Mouse (Mus musculus): ENCODE data around the gene Stat2. TPM values are rescaled to one million over a fixed set of nuclear protein-coding genes. Genes with fewer than 3 reads are reported as not detected.
"Not testable (repeated sequence)": the region's sequence is repeated elsewhere in the genome, so short reads cannot be mapped to it uniquely, and the experiment has no call there.

Gene Stat2
- polyA plus RNA-seq, 1 experiment from 2014 or later: 21.0 TPM

DNA sequence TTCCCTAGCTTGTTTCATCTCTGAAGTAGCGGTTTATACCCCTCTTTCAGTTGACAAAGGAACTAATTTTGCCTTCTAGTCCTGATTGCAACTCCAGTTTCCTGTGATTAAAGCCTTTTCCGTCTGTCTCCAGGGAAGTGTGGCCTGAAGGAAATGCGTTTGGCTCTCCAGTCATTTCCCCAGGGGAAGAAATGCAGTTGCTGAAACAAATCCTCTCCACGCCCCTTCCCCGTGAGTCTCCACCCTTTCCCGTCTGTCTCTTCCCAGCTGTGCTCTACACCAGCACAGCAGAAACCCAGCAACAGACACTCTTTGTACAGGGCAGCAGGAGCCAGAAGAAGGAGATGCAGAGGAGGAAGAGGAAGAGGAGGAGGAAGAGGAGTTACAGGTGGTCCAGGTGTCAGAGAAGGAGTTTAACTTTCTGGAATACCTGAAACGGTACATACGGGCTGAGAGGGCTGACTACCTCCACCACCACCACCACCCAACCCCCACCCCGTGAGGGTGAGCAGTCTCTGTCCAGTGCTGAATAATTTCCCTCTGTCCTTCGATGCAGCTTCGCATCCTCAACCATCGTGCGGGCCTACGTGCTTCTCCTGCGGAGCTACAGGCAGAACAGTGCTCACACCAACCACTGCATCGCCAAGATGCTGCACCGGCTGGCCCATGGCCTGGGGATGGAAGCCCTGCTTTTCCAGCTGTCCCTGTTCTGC, 23.2 kb upstream of the Stat2 start:
- Histone ChIP-seq H3K36me3 (ENCODE audit: control insufficient read depth, insufficient read depth, low read length) (peaks cover 42% of the 10 kb centered on the region), H3K27me3 (ENCODE audit: control insufficient read depth, insufficient read depth, low read length) (no peaks in the 10 kb centered on the region), H3K27ac (ENCODE audit: low read depth, low read length) (no peak overlapping the region), H3K9me3 (ENCODE audit: control insufficient read depth, low read length) (no peaks in the 10 kb centered on the region), H3K4me1 (ENCODE audit: control insufficient read depth, insufficient read depth, low read length) (no peaks in the 10 kb centered on the region), H3K4me2 (ENCODE audit: low read depth, low read length) (no peak overlapping the region), H3K9ac (replicated peaks; ENCODE audit: low read depth, low read length) (no peak overlapping the region), H3K4me3 (ENCODE audit: low read depth, low read length) (no peak overlapping the region)
- WGBS: 78% methylated on average over 17 of the region's 17 CpGs
- no peak for ATAC-seq (ENCODE audit: low read depth)

GRCm38 (mm10) chr10:128250565-128250964, 19.8 kb upstream of the Stat2 start:
- Histone ChIP-seq H3K9ac (replicated peaks; ENCODE audit: low read depth, low read length) (no peak overlapping the region), H3K4me2 (ENCODE audit: low read depth, low read length) (no peak overlapping the region), H3K36me3 (ENCODE audit: control insufficient read depth, insufficient read depth, low read length) (peaks cover 29% of the 10 kb centered on the region)

GRCm38 (mm10) chr10:128253677-128254255, 16.6 kb upstream of the Stat2 start, which contains the start of gene Apon:
TSS of gene Apon (plus strand) at chr10:128254096.
- ATAC-seq (ENCODE audit: low read depth): no peak
- no peak within 1 kb of the TSS for H3K4me3 ChIP-seq (ENCODE audit: low read depth, low read length)
- no peak within 1 kb of the TSS for H3K4me2 ChIP-seq (ENCODE audit: low read depth, low read length)
- no peak within 1 kb of the TSS for H3K27ac ChIP-seq (ENCODE audit: low read depth, low read length)
- H3K9me3 ChIP-seq (ENCODE audit: control insufficient read depth, low read length): no peaks in the 10 kb centered on the region
- WGBS: 90% methylated on average over 4 of the region's 4 CpGs
- no peaks in the 10 kb centered on the region for H3K27me3 ChIP-seq (ENCODE audit: control insufficient read depth, insufficient read depth, low read length)
- H3K4me1 ChIP-seq (ENCODE audit: control insufficient read depth, insufficient read depth, low read length): no peaks in the 10 kb centered on the region
- no peak within 1 kb of the TSS for H3K9ac ChIP-seq (replicated peaks; ENCODE audit: low read depth, low read length)
- H3K36me3 ChIP-seq (ENCODE audit: control insufficient read depth, insufficient read depth, low read length): peaks cover 16% of the 10 kb centered on the region

More at GRCm38 (mm10) chr10:128250565-128250964, 19.8 kb upstream of the Stat2 start:
- H3K27ac ChIP-seq (ENCODE audit: low read depth, low read length): no peak overlapping the region
- H3K27me3 ChIP-seq (ENCODE audit: control insufficient read depth, insufficient read depth, low read length): no peaks in the 10 kb centered on the region
- H3K9me3 ChIP-seq (ENCODE audit: control insufficient read depth, low read length): no peaks in the 10 kb centered on the region
- no peak overlapping the region for H3K4me3 ChIP-seq (ENCODE audit: low read depth, low read length)
- no peaks in the 10 kb centered on the region for H3K4me1 ChIP-seq (ENCODE audit: control insufficient read depth, insufficient read depth, low read length)
- WGBS: 94% methylated on average over 12 of the region's 13 CpGs
- no peak for ATAC-seq (ENCODE audit: low read depth)

DNA sequence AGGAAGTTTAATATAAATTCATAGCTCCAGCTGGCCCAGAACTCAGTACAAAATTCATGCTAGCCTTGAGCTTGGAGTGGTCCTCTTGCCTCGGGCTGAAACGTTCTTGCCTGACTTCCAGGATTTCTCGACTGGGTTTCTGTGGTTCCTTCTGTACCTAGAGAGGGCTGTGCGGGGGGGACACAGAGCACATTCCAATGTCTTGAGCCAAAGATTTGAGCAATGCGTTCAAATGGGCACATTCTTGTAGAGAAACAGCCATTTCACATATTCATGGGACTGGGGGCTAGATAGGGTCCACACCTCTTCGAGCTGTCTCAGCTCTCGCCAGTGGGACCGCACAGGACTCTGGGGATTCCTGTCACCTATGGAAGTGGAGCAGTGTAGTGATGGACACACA, 14.4 kb upstream of the Stat2 start:
- 89% methylated on average over 8 of the region's 8 CpGs for WGBS
- ATAC-seq (ENCODE audit: low read depth): no peak
- Histone ChIP-seq H3K4me2 (ENCODE audit: low read depth, low read length) (no peak overlapping the region), H3K9me3 (ENCODE audit: control insufficient read depth, low read length) (no peaks in the 10 kb centered on the region), H3K27me3 (ENCODE audit: control insufficient read depth, insufficient read depth, low read length) (no peaks in the 10 kb centered on the region), H3K9ac (replicated peaks; ENCODE audit: low read depth, low read length) (no peak overlapping the region), H3K4me3 (ENCODE audit: low read depth, low read length) (no peak overlapping the region), H3K4me1 (ENCODE audit: control insufficient read depth, insufficient read depth, low read length) (no peaks in the 10 kb centered on the region), H3K27ac (ENCODE audit: low read depth, low read length) (no peak overlapping the region), H3K36me3 (ENCODE audit: control insufficient read depth, insufficient read depth, low read length) (0 out of 2 replicates have a peak, but pooled peaks cover 4% of the 10 kb centered on the region)

DNA sequence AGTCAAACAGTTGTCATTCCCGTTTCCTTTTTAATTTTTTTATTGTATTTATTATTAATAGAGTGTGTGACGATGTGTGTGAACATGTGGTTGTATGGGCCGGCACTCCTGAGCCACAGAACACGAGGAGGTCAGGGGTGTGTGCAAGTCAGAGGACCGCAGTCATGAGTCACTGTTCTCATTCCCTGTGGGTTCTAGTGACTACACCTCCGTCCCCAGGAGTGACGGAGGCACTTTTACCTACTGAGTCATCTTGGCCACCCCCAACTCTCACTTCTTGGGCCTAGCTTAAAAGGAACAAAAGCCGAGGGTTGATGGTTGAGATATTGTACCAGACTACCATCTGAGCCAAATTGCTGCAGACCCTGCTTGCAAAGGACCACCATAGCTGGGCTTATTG, 14.0 kb upstream of the Stat2 start:
- H3K4me3 ChIP-seq (ENCODE audit: low read depth, low read length): no peak overlapping the region
- ATAC-seq (ENCODE audit: low read depth): no peak
- H3K4me2 ChIP-seq (ENCODE audit: low read depth, low read length): no peak overlapping the region
- no peaks in the 10 kb centered on the region for H3K9me3 ChIP-seq (ENCODE audit: control insufficient read depth, low read length)
- no peak overlapping the region for H3K9ac ChIP-seq (replicated peaks; ENCODE audit: low read depth, low read length)
- no peaks in the 10 kb centered on the region for H3K4me1 ChIP-seq (ENCODE audit: control insufficient read depth, insufficient read depth, low read length)
- no peak overlapping the region for H3K27ac ChIP-seq (ENCODE audit: low read depth, low read length)
- 0 out of 2 replicates have a peak, but pooled peaks cover 4% of the 10 kb centered on the region for H3K36me3 ChIP-seq (ENCODE audit: control insufficient read depth, insufficient read depth, low read length)
- WGBS: 73% methylated on average over 8 of the region's 8 CpGs
- H3K27me3 ChIP-seq (ENCODE audit: control insufficient read depth, insufficient read depth, low read length): no peaks in the 10 kb centered on the region

- no peak overlapping the region for H3K4me3 ChIP-seq (ENCODE audit: low read depth, low read length)
- no peak overlapping the region for H3K9ac ChIP-seq (replicated peaks; ENCODE audit: low read depth, low read length)
- H3K9me3 ChIP-seq (ENCODE audit: control insufficient read depth, low read length): no peaks in the 10 kb centered on the region
- H3K27ac ChIP-seq (ENCODE audit: low read depth, low read length): no peak overlapping the region
- H3K27me3 ChIP-seq (ENCODE audit: control insufficient read depth, insufficient read depth, low read length): no peaks in the 10 kb centered on the region
- H3K4me1 ChIP-seq (ENCODE audit: control insufficient read depth, insufficient read depth, low read length): no peaks in the 10 kb centered on the region
- WGBS: 77% methylated on average over 4 of the region's 4 CpGs
- no peak overlapping the region for H3K4me2 ChIP-seq (ENCODE audit: low read depth, low read length)
- no peak for ATAC-seq (ENCODE audit: low read depth)
- H3K36me3 ChIP-seq (ENCODE audit: control insufficient read depth, insufficient read depth, low read length): no peaks in the 10 kb centered on the region
Measured at GRCm38 (mm10) chr10:128258953-128259352, 11.4 kb upstream of the Stat2 start.

DNA sequence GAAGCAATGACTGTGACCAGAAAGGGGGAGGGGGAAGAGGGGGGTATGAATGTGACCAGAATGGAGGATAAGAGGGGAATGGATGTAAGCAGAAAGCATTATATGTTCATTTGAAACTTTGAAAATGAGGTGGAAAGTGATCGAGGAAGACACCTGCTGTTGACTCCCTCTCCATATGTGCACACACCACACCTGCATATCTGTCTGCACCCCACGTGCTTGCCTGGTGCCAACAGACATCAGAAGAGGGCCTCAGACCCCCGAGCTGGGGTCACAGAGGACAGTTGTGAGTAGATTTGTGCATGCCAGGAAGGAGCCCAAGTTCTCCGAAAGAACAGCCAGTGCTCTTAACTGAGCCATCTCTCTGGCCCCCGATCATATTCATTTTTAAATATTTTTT, 10.4 kb upstream of the Stat2 start:
- H3K4me3 ChIP-seq (ENCODE audit: low read depth, low read length): no peak overlapping the region
- 88% methylated on average over 5 of the region's 5 CpGs for WGBS
- no peak overlapping the region for H3K27ac ChIP-seq (ENCODE audit: low read depth, low read length)
- H3K9me3 ChIP-seq (ENCODE audit: control insufficient read depth, low read length): no peaks in the 10 kb centered on the region
- H3K9ac ChIP-seq (replicated peaks; ENCODE audit: low read depth, low read length): no peak overlapping the region
- H3K36me3 ChIP-seq (ENCODE audit: control insufficient read depth, insufficient read depth, low read length): no peaks in the 10 kb centered on the region
- no peaks in the 10 kb centered on the region for H3K4me1 ChIP-seq (ENCODE audit: control insufficient read depth, insufficient read depth, low read length)
- H3K27me3 ChIP-seq (ENCODE audit: control insufficient read depth, insufficient read depth, low read length): no peaks in the 10 kb centered on the region
- no peak overlapping the region for H3K4me2 ChIP-seq (ENCODE audit: low read depth, low read length)
- ATAC-seq (ENCODE audit: low read depth): no peak

DNA sequence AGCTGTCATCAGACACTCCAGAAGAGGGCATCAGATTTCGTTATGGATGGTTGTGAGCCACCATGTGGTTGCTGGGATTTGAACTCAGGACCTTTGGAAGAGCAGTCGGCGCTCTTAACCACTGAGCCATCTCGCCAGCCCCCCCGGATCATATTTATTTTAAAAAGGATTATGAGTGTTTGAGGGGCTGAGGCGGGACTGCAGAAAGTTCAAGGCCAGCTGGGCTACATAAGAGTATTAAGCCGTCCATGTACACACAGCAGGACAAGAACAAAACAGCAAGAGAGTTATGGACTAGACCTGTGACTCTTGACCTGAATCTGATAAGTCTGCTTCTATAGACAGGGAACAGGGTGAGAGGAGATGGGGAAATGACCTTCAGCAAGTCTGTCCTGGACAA, 10.0 kb upstream of the Stat2 start:
- ATAC-seq (ENCODE audit: low read depth); H3K4me1 ChIP-seq (ENCODE audit: control insufficient read depth, insufficient read depth, low read length); H3K36me3 ChIP-seq (ENCODE audit: control insufficient read depth, insufficient read depth, low read length); H3K27me3 ChIP-seq (ENCODE audit: control insufficient read depth, insufficient read depth, low read length); H3K9ac ChIP-seq (replicated peaks; ENCODE audit: low read depth, low read length); H3K27ac ChIP-seq (ENCODE audit: low read depth, low read length); H3K9me3 ChIP-seq (ENCODE audit: control insufficient read depth, low read length); H3K4me3 ChIP-seq (ENCODE audit: low read depth, low read length); H3K4me2 ChIP-seq (ENCODE audit: low read depth, low read length): not testable (repeated sequence)
- WGBS: 90% methylated on average over 7 of the region's 7 CpGs

GRCm38 (mm10) chr10:128262300-128262699, 8.1 kb upstream of the Stat2 start:
- ATAC-seq (ENCODE audit: low read depth): no peak
- Histone ChIP-seq H3K36me3 (ENCODE audit: control insufficient read depth, insufficient read depth, low read length) (no peaks in the 10 kb centered on the region), H3K27me3 (ENCODE audit: control insufficient read depth, insufficient read depth, low read length) (no peaks in the 10 kb centered on the region), H3K9ac (replicated peaks; ENCODE audit: low read depth, low read length) (no peak overlapping the region), H3K4me2 (ENCODE audit: low read depth, low read length) (no peak overlapping the region), H3K9me3 (ENCODE audit: control insufficient read depth, low read length) (no peaks in the 10 kb centered on the region), H3K4me1 (ENCODE audit: control insufficient read depth, insufficient read depth, low read length) (no peaks in the 10 kb centered on the region), H3K27ac (ENCODE audit: low read depth, low read length) (no peak overlapping the region), H3K4me3 (ENCODE audit: low read depth, low read length) (no peak overlapping the region)
- 84% methylated on average over 22 of the region's 22 CpGs for WGBS

All from neural tube, embryonic 14.5 days (tissue).